Mouse (Mus musculus): ENCODE data around the gene Mdp1.

Gene Mdp1

GRCm38 (mm10) chr14:55659960-55660573 is at the start of gene Mdp1:
Gene Mdp1, minus strand, starts transcription at chr14:55660508.
- DNase-seq (ENCODE audit: extremely low read depth, low read depth, low spot score) = no peak

- DNase-seq (ENCODE audit: extremely low read depth, low read depth, low spot score) = no peak
Measured at GRCm38 (mm10) chr14:55709509-55709908, 49.2 kb upstream of the Mdp1 start.

GRCm38 (mm10) chr14:55707397-55707796 is 47.1 kb upstream of the Mdp1 start:
- DNase-seq (ENCODE audit: extremely low read depth, low read depth, low spot score) = no peak

GRCm38 (mm10) chr14:55706051-55706600 is 45.8 kb upstream of the Mdp1 start:
- DNase-seq (ENCODE audit: extremely low read depth, low read depth, low spot score) = no peak

GRCm38 (mm10) chr14:55702761-55703160 is 42.5 kb upstream of the Mdp1 start:
- DNase-seq (ENCODE audit: extremely low read depth, low read depth, low spot score) = no peak

GRCm38 (mm10) chr14:55701131-55701530 is 40.8 kb upstream of the Mdp1 start:
- no peak for DNase-seq (ENCODE audit: extremely low read depth, low read depth, low spot score)

- no peak for DNase-seq (ENCODE audit: extremely low read depth, low read depth, low spot score)
Measured at GRCm38 (mm10) chr14:55697226-55697625, 36.9 kb upstream of the Mdp1 start.

- DNase-seq (ENCODE audit: extremely low read depth, low read depth, low spot score) = no peak
Measured at GRCm38 (mm10) chr14:55689433-55689832, 29.1 kb upstream of the Mdp1 start.

- DNase-seq (ENCODE audit: extremely low read depth, low read depth, low spot score) = no peak
Measured at GRCm38 (mm10) chr14:55682118-55682493, 21.8 kb upstream of the Mdp1 start.

GRCm38 (mm10) chr14:55681160-55682117 is 21.1 kb upstream of the Mdp1 start, which contains the start of gene Tinf2:
Gene Tinf2, minus strand, starts transcription at chr14:55681820.
- DNase-seq (ENCODE audit: extremely low read depth, low read depth, low spot score) = peak; percentile 54

GRCm38 (mm10) chr14:55677615-55678014 is 17.3 kb upstream of the Mdp1 start:
- DNase-seq (ENCODE audit: extremely low read depth, low read depth, low spot score) = no peak

GRCm38 (mm10) chr14:55672741-55673060 is 12.4 kb upstream of the Mdp1 start:
- DNase-seq (ENCODE audit: extremely low read depth, low read depth, low spot score) = no peak

GRCm38 (mm10) chr14:55671833-55672740 is 11.8 kb upstream of the Mdp1 start, which contains the start of the genes Gmpr2 and Nedd8:
Gene Gmpr2, plus strand, starts transcription at chr14:55671941.
Gene Nedd8, minus strand, starts transcription at chr14:55672124.
- peak; percentile 97 for DNase-seq (ENCODE audit: extremely low read depth, low read depth, low spot score)

- DNase-seq (ENCODE audit: extremely low read depth, low read depth, low spot score) = no peak
Measured at GRCm38 (mm10) chr14:55671486-55671832, 11.2 kb upstream of the Mdp1 start.

- DNase-seq (ENCODE audit: extremely low read depth, low read depth, low spot score) = no peak
Measured at GRCm38 (mm10) chr14:55660636-55661035, 328 bp upstream of the Mdp1 start.

GRCm38 (mm10) chr14:55658011-55658410 is 2.3 kb downstream of the Mdp1 start:
- no peak for DNase-seq (ENCODE audit: extremely low read depth, low read depth, low spot score)

GRCm38 (mm10) chr14:55656935-55657334 is 3.4 kb downstream of the Mdp1 start:
- DNase-seq (ENCODE audit: extremely low read depth, low read depth, low spot score) = no peak

- no peak for DNase-seq (ENCODE audit: extremely low read depth, low read depth, low spot score)
Measured at GRCm38 (mm10) chr14:55651528-55651927, 8.8 kb downstream of the Mdp1 start.

GRCm38 (mm10) chr14:55649884-55650283 is 10.4 kb downstream of the Mdp1 start, which contains the start of gene Tssk4:
Gene Tssk4, plus strand, starts transcription at chr14:55650184.
- no peak for DNase-seq (ENCODE audit: extremely low read depth, low read depth, low spot score)

GRCm38 (mm10) chr14:55644261-55644888 is 15.9 kb downstream of the Mdp1 start:
- no peak for DNase-seq (ENCODE audit: extremely low read depth, low read depth, low spot score)
